Mouse (Mus musculus) spleen, postnatal 14 days (tissue): ENCODE measurements at regions not wholly inside any gene's neighbourhood (a gene's known extent, or its start where the extent isn't known, plus 50 kb on each side); places are given as distances from the start of the nearest gene placed in this dataset.
A peak's percentile ranks its signal among the peaks of the same experiment; 100 is the strongest.

Experiments
- DNase-seq, 2 experiments: peaks; one replicate each; pipeline ENCODE4 v3.0.0; 2021 to 2022; ENCODE audit warnings: low spot score in 2 of 2

- no peak for DNase-seq
Observed at GRCm38 (mm10) chr12:92509494-92509893, 660.5 kb upstream of the Sel1l start.

DNA sequence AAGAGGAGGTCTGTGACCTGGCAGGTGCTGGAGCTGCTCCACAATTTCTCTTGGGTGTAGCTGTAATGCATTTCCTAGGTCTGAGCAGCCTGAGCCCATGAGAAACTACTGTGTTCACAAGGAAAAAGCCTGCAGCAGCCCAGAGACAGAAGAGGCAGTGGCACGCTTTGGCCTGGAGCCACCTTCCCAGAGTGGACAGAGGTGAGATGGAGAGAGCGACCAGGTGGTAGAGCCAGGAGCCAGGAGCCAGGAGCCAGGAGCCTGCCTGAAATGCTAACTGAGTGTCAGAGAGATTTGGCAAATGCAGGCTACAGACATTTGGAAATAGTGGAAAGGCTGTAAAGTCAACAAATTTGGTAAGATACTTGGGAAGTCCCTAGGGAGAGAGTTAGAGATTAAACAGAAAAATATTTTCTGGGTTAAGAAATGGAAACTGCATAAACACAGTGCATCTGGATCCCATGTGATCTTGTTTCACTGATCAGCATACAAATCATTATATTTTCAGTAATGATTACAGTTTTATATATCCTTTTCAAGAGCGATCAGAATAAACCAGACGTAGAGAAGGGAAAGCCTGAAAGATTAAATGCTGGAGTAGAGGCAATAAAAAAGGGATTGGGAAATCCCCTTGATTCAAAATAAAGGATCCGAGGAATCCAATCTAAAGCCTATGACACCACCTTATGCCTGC lies 660.0 kb upstream of the Sel1l start:
- DNase-seq, result no peak

- no peak for DNase-seq
Observed at GRCm38 (mm10) chr12:92483984-92484383, 635.0 kb upstream of the Sel1l start.

DNA sequence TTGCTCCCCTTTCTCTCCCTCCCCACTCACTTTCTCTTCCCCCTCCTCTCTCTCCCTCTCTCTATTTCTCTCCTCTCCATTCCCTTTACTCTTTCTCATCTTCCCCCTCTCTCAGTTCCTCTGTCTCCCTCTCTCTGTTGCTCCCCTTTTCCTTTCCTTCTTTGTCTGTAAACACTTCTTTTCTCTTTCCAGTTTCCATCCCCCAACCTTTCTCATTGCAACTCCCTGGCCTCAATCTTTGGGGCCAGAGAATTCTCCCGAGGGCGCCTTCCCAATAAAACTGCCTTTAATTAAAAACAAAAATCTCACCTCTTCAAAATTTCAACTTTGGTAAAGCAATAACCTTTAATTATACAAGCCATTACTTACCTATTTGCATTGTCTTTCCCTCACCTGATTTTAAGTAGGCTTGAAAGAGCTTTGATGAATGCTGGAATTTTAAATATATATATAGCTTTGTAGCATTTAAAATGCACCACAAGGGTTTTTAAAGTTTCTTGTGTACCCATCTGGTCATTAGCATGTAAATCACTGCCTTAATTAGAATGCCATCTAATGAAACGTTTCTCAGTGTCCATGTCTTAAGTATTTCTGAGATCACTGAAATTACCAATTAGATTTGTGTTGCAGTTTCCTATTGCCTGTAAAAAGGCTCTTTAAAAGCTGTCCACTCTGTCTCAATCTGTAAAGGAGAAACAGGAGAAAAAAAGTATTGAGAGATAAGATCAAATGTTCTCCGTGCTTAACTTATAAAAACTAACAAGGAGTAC lies 625.5 kb upstream of the Sel1l start:
- DNase-seq, result no peak

DNA sequence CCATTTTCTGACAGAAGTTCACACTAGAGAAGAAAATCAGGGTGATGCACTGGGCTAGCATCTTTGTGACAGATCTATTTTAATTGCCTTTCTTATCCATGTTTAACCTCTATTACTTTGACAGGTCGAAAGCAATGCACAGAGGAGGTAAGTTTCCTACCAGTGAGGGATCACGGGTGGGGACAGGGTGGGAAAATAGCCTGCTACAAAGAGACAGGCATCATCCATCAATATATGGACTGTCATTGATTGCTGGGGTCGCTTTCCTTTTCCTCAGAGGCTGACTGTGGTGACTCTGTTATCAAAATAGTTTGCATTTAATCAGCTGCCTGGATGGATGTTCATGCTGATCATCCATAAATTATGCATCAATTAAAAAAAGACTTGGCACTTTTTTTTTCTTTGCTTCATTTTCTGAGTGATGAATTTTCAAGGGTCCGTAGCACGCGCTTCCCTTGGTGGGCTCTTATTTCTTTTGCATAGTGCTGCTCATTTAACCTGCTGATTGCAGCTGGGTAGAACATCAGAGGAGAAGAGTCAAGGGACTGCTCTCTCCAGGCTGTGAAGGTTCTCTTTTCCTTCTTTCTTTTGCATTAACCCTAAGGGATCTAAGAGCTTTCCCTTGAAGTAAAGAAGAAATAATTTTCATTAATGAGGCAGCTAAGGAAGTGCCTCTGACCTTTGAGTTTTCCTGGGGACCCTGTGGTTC lies 602.3 kb upstream of the Sel1l start:
- no peak for DNase-seq

DNA sequence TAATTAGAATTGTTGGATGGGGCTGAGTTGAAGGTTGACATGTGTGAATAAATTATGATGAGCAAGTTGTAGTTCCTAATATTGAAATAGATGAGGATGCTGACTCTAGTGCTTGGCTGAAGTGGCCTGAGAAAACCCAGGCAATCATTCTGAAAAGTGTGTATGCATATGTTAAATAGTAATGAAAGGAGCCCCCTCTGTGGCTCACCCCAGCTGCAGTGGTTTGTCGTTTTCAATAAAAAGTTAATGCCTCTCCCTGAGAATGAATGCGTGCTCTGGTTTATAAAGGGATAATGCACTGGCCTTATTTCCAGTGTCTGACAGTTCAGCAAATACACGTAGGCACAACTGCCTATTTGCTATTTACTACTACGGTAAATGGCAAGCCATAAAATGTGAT lies 569.5 kb upstream of the Sel1l start:
- no peak for DNase-seq

DNA sequence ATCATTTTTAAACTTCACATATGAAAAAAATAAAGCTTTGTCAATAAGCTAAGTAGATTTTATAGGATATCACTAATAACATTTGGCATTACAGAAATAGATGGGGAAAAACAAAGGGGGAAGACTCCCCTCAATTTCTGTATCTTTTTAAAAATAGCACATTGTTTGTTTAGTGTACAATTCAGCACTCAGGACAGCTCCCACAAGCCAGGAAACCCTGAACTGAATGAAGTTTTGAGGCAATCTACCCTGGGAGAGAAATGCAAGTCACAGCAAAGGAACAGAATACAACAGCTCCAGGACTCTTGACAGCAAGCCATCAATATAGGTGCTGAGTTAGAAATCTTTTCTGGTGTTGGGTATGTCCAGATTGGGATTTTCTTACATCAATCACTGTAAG lies 556.5 kb upstream of the Sel1l start:
- no peak for DNase-seq

DNA sequence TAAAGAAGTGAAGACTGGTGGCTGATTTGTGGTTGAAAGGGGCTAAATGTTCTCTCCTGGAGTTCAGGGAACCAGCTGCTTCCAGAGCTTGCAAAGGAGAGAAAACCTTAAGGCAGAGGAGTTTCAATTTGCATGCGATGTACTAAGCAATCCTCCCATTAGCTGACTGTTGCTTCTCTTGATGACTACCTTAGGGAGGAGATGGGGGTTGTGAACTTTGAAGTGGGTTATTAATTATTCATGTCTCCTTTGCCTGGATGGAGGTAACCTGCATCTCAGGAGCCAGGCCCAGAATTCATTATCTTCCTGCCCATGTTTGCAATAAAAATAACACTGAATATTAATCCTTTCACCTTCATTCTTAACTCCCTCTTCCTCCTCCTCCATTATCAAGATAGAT lies 552.0 kb upstream of the Sel1l start:
- DNase-seq, result no peak

DNA sequence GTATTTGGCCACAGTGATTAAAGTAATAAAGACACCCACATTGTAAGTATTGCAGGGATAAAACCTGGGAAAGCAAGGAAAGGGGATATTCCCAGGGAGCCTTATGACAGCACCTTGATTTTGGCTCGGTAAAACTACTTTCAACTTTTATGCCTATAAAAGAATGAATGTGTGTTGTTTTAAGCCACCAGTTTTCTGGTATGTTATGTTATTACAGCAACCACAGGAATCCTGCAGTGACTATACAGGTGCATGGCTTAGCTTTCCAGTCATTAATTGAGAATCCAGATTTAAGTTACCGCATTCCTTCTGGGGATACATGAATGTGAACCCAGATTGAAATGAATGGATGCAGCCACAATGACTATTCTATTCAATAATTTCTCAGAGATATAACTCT lies 537.2 kb upstream of the Sel1l start:
- DNase-seq, result no peak

DNA sequence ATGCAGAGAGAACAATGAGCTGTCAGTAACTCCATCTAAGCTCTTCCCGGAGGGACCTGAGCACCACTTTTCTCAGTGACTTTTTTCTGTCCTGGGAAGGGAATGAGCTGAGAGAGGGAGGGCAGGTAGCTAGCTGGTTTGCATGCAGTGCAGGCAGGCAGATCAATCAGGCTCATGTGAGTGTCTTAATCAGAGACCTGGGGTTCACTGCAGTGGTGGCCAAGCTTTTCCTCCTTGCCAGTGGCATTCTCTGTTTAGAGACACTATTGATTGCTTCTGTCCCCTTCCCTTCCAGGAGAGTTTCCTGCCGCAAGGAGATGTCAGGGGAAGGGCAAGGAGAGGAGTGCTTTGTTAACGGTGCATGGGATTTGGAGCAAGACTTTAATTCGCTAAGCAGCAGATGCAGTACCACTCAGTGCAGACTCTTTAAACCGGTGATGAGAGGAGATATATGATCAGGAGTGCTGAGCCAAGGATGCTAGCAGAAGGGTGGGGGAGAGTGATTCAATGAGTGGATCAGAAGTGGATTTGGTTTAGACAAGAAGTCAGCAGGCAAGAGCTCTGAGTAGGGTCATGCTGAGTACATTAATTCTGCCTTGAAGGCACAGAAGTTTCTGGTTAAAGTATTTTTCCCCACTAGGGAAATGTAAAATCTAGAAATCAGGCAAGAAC lies 535.4 kb upstream of the Sel1l start:
- DNase-seq, result no peak

GRCm38 (mm10) chr12:92379130-92379529 lies 530.2 kb upstream of the Sel1l start:
- no peak for DNase-seq

GRCm38 (mm10) chr12:92365926-92366325 lies 517.0 kb upstream of the Sel1l start:
- no peak for DNase-seq

DNA sequence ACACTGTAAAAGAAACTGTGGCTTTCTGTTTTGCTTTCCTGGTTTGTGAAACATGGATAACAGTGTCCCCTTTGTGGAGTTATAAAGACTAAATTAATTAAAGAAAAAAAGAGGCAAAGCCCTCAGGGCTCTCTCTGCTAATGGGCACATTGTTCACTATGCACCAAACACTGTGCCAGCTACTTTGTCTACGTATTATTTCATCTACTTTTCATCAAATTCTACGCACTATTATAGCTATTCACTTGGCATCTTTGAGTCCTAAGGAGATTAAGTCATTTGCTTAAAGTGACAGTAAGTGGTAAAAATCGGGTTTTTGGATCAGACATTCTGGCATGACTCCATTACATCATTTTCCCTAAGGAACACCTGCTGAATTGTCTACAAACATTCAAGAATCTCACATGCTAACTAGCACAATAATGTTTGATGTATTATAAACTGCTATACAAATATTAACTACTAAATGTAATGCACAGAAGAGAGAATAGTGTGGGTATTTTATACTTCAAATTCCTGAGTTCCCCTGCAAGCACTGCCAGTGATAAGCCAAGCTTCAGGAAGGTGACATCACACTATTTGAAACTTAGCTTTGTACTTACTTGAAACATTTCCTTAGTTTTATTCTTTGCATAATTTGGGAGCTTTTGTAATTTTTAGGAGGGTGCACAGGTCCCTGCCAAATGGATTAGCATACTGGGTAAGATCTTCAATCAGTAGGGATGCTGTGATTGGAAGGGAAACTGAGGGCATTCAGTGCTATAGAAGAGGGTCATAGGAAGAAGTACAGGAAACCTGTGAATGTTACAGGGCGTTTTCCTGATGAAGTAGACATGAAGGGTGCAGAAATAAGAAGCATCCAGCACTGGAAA lies 504.7 kb upstream of the Sel1l start:
- no peak for DNase-seq

- DNase-seq, result no peak
Observed at GRCm38 (mm10) chr12:92318241-92318640, 469.3 kb upstream of the Sel1l start.

GRCm38 (mm10) chr12:92317609-92318008 lies 468.7 kb upstream of the Sel1l start:
- DNase-seq, result no peak

- DNase-seq, result no peak
Observed at GRCm38 (mm10) chr12:92316285-92316684, 467.3 kb upstream of the Sel1l start.

- no peak for DNase-seq
Observed at GRCm38 (mm10) chr12:92315820-92316219, 466.9 kb upstream of the Sel1l start.

- peak in 1 of 2 experiments; percentile 7 for DNase-seq
Observed at GRCm38 (mm10) chr12:92302951-92303591, 454.1 kb upstream of the Sel1l start.

- DNase-seq, result no peak
Observed at GRCm38 (mm10) chr12:92294887-92295286, 445.9 kb upstream of the Sel1l start.

GRCm38 (mm10) chr12:92293341-92293720 lies 444.4 kb upstream of the Sel1l start:
- DNase-seq, result no peak
